Mouse (Mus musculus) erythroblast, embryonic 14.5 days (primary cell): ENCODE results near the gene Cmbl. TPM values are rescaled to one million over a fixed set of nuclear protein-coding genes. Genes with fewer than 3 reads are reported as not detected.

Source experiments
- H3K27me3 ChIP-seq: 2 replicates; pipeline ENCODE4 v1.6.1; 2012; ENCODE audit warnings: inconsistent platforms; ENCODE audit not compliant: control insufficient read depth
- H3K36me3 ChIP-seq: 2 replicates; pipeline ENCODE4 v1.6.1; 2012; ENCODE audit warnings: mild to moderate bottlenecking, inconsistent platforms; ENCODE audit not compliant: control insufficient read depth
- H3K4me1 ChIP-seq: 2 replicates; pipeline ENCODE4 v1.6.1; 2012; ENCODE audit warnings: inconsistent platforms; ENCODE audit not compliant: control insufficient read depth
- H3K4me3 ChIP-seq: replicated peaks from 2 replicates; pipeline ENCODE3; 2012; ENCODE audit warnings: moderate library complexity, mild to moderate bottlenecking, inconsistent platforms
- H3K9me3 ChIP-seq: 2 replicates; pipeline ENCODE4 v1.6.1; 2012; ENCODE audit warnings: low read length, inconsistent platforms, mixed read lengths; ENCODE audit not compliant: control insufficient read depth
- GATA1 ChIP-seq: IDR thresholded peaks from 2 replicates; pipeline ENCODE4 v1.6.1; 2012; ENCODE audit warnings: low read length, inconsistent platforms, mixed read lengths
- TAL1 ChIP-seq: IDR thresholded peaks from 3 replicates; pipeline ENCODE4 v1.6.1; 2012; ENCODE audit warnings: low read length, inconsistent platforms, mixed read lengths
- polyA plus RNA-seq: library from polyadenylated mRNA; stranded (reverse); fragments of >175 nt; gene quantifications from 2 replicates; pipeline ENCODE4 v1.2.3, GENCODE M21; 2012

The Cmbl gene
- polyA plus RNA-seq, 1 experiment, result not detected

DNA sequence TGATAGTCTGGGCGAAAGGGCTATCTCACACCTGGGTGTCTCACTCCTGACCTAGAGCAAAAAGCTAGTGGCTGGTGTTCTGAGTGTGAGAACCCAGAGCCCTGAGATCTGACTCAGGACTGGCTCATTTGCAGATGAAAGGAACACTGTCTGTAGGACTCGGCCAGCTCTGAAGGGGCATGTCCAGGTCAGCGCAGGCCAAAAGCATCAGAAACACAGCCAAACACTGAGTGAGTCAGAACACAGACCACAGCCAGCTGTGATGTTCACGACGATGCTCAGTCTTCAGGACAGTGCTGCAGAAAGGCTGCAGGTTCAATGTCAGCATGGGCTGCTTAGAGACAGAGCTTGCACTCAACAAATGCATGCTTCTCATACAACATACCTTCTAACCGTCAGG, 3.8 kb upstream of the Cmbl start:
- Histone ChIP-seq H3K27me3 (no peaks in the 10 kb centered on the region), H3K4me3 (no peak overlapping the region), H3K36me3 (no peaks in the 10 kb centered on the region), H3K4me1 (peaks cover 4% of the 10 kb centered on the region), H3K9me3 (peaks cover 3% of the 10 kb centered on the region)
- TF ChIP-seq TAL1 (no peak), GATA1 (no peak)

DNA sequence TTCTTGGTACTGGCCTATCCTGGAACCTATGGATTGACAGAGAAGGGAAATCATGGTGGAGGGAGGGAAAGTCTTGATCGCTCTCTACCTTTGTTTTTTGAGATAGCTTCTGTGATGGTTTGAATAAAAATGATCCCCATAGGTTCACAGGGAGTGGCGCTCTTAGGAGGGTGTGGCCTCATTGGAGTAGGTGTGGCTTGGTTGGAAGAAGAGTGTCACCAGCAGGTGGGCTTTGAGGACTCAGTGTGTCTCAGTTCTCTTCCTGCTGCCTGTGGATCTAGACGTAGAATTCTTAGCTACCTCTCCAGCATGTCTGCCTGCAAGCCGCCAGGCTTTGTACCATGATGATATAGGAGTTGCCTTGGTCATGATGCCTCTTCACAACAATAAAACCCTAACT, 3.2 kb upstream of the Cmbl start:
- H3K27me3 ChIP-seq, result no peaks in the 10 kb centered on the region
- TF ChIP-seq TAL1, result no peak
- TF ChIP-seq GATA1, result no peak
- H3K4me1 ChIP-seq, result peaks cover 4% of the 10 kb centered on the region
- no peaks in the 10 kb centered on the region for H3K36me3 ChIP-seq
- no peak overlapping the region for H3K4me3 ChIP-seq
- H3K9me3 ChIP-seq, result peaks cover 3% of the 10 kb centered on the region

DNA sequence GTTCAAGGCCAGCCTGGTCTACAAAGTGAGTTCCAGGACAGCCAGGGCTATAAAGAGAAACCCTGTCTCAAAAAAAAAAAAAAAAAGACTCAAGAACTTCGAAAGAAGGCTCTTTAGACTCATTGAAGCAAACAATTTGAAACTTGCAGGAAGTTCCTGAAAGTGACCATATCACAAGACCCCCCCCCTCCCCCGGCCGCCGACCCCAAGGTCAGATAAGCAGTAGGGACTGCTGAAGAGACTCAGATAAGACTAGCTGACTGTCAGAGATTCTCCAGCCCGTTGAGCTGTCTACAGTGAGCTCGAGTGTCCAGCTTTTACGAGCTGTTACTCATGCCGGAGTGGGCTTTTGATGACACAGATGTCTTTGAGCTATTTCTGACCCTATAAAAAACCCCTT, 2.3 kb upstream of the Cmbl start:
- no peaks in the 10 kb centered on the region for H3K36me3 ChIP-seq
- H3K9me3 ChIP-seq, result peaks cover 3% of the 10 kb centered on the region
- peaks cover 7% of the 10 kb centered on the region for H3K4me1 ChIP-seq
- no peak overlapping the region for H3K4me3 ChIP-seq
- H3K27me3 ChIP-seq, result no peaks in the 10 kb centered on the region
- TF ChIP-seq GATA1 (no peak), TAL1 (no peak)

DNA sequence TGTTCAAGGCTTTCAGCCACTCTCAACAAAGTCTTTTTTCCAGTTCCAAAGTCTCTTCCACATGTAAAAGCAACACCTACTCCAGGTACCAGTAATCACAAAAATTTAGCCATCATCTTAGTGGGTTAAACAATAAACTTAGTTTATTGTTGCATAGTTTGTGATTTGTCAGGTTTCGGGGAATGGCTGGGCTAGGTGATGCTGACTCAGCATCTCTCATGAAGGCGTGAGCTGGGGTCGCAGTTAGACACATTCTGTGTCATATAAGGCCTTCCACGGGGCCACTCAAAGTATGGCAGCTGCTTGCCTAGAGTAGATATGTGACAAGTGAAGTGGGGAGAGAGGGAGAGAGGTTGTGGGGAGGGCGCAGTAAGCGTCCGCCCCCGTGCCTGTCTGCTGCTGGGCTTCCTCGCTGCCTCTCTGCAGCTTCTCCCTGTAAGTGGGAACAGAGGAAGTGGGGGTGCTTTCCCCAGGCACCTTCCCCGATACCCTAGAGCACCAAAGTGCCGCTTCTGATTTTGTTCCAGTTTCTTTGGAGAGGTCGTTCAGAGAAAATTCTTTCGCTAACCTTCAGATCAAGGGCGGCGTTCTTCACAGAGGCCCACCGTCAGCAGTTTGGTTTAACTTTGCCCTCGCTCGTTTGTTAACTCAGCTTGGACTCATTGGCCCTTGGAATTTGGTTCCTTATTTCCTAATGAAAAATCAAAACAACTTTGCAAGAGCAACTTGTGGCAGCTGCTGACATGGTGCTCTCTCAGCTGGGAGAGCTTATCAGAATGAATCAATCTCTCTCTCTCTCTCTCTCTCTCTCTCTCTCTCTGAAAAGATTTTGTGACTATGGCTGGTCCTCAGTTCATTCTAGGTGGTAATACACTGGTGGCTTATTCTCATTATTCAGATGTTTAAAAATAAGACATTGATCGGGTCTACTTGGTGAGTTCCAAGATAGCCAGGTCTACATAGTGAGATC, 1.3 kb upstream of the Cmbl start:
- Histone ChIP-seq H3K36me3 (no peaks in the 10 kb centered on the region), H3K4me3 (no peak overlapping the region), H3K27me3 (no peaks in the 10 kb centered on the region), H3K4me1 (peaks cover 7% of the 10 kb centered on the region), H3K9me3 (peaks cover 3% of the 10 kb centered on the region)
- TF ChIP-seq TAL1 (no peak), GATA1 (no peak)

DNA sequence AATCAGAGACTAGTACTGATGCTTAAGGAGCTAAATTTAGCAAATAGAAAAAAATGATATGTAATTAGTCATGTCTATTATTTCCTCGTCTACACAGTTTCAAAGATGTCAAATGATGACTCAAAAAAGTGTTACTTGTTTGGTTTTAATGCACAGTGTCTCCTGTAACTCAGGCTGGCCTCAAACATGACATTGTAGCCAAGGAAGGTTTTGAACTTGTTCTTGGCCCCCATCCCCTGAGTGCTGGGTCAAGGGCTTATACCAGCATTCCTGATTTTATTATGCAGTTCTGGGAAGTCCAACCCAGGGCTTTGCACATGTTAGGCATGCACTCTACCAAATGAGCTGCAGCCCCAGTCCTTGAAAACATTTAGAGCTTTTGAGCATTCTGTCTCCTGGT, 597 bp downstream of the Cmbl start:
- Histone ChIP-seq H3K27me3 (no peaks in the 10 kb centered on the region), H3K4me3 (no peak overlapping the region), H3K36me3 (no peaks in the 10 kb centered on the region), H3K4me1 (peaks cover 7% of the 10 kb centered on the region), H3K9me3 (no peaks in the 10 kb centered on the region; the same call in 1 of the 2 replicates)
- TF ChIP-seq TAL1, result no peak
- TF ChIP-seq GATA1, result no peak

DNA sequence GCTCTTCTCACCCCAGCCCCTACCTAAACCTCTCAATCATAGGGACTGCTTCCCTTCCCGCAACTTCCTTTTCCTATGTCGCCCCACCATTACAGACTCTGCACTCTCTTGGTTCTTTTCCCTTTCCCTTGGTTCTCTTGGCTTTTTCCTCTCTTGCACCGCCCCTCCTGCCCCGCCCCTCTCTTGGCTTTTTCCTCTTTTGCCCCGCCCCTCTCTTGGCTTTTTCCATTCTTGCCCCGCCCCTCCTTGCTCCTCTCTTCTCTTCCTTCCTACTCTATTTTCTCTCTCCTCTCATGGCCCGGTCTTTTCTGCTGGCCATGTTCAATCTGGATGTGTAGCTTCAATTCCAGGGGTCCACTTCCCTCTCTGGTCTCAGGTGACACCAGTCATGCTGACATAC, 2.2 kb downstream of the Cmbl start:
- no peaks in the 10 kb centered on the region for H3K36me3 ChIP-seq
- H3K4me1 ChIP-seq, result peaks cover 9% of the 10 kb centered on the region
- no peaks in the 10 kb centered on the region for H3K9me3 ChIP-seq
- H3K4me3 ChIP-seq, result no peak overlapping the region
- no peaks in the 10 kb centered on the region for H3K27me3 ChIP-seq
- no peak for TF ChIP-seq GATA1
- no peak for TF ChIP-seq TAL1

DNA sequence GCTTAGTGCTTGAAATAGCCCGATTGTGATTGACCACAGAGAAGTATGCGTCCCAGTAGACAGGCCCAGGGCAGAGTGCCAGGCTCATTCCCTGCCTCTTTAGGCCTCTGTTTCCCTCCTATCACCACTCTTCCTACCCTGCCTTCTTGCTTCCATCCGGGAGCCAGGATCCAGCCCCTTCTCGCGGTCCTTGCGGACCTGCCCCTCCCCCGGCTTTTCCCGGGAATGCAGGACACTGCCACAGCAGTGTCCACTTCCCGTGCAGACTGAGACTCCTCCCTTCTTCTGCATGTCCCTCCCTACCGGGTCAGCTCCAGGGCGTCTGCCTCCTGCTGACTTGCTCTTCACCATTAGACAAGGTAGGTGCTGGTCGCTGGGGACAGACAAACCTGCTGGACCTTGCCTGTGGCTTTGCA, 3.4 kb downstream of the Cmbl start:
- TF ChIP-seq TAL1, result no peak
- no peak for TF ChIP-seq GATA1
- H3K27me3 ChIP-seq, result no peaks in the 10 kb centered on the region
- no peak overlapping the region for H3K4me3 ChIP-seq
- no peaks in the 10 kb centered on the region for H3K36me3 ChIP-seq
- no peaks in the 10 kb centered on the region for H3K9me3 ChIP-seq
- peaks cover 15% of the 10 kb centered on the region for H3K4me1 ChIP-seq

DNA sequence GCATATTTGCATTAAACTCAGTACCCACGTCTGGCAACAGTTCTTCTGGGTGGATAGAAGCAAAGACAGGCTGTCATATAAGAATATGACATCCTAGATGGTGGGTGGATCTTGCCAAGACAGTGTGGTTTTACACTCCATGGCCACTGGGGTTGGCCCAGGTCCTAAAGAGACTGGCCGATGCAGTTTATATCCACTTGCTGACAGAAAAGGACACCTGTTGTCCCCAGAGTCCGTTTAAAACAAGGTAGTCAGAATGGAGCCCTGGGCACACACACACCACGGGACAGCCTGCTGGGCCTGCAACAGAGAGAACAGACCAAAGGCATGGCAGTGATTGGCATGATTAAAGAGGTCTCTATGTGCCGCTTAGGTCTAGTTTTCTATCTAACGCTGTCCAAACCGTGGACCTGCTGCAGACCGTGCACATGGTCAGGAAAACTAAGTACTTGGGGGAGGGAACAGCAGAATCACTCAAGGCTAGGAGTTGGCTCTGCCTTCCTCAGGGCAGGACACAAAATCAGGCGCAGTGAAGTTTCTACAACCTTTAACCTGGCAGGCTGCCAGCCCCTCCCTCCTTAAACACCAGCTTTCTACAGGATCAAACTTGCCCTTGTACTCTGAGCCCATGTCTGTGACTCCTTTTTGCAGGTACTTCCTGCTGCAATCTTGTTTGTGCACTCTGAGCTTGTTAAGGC, 4.3 kb downstream of the Cmbl start:
- H3K36me3 ChIP-seq, result no peaks in the 10 kb centered on the region
- H3K27me3 ChIP-seq, result no peaks in the 10 kb centered on the region
- peaks cover 22% of the 10 kb centered on the region for H3K4me1 ChIP-seq
- TF ChIP-seq GATA1, result no peak
- TF ChIP-seq TAL1, result no peak
- no peak overlapping the region for H3K4me3 ChIP-seq
- H3K9me3 ChIP-seq, result no peaks in the 10 kb centered on the region

DNA sequence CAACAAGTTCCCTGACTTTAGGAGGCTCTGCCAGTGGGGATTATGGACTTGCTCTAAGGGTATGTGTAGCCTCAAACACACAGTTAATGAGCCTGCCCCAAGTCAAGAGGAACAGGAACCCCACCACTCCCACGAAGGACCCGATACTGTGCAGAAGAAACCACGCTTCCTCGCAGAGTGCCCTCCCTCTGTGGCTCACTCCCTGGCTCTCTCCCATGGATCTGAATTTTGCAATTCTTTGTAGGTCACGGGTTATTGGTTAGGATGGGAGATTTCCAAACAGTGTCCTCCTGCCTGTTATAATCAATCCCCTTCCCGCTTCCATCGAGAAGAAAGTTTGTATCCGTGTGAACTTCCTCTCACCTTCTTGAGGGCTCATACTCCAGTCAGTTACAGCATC, 5.8 kb downstream of the Cmbl start:
- Histone ChIP-seq H3K36me3 (no peaks in the 10 kb centered on the region), H3K9me3 (no peaks in the 10 kb centered on the region), H3K4me3 (no peak overlapping the region), H3K27me3 (no peaks in the 10 kb centered on the region), H3K4me1 (peaks cover 24% of the 10 kb centered on the region)
- TF ChIP-seq TAL1, result no peak
- no peak for TF ChIP-seq GATA1
